Mouse (Mus musculus) gastrocnemius, postnatal 10 days (tissue): ENCODE data around the gene Appl2. TPM values are rescaled to one million over a fixed set of nuclear protein-coding genes. Genes with fewer than 3 reads are reported as not detected.

Experiments
- DNase-seq: peaks from one replicate; pipeline ENCODE4 v3.0.0; 2021; ENCODE audit warnings: mixed read lengths
- total RNA-seq, 2 experiments: library from RNA; stranded (reverse); gene quantifications; 2 replicates each; pipeline ENCODE4 v1.2.3; 2021

Appl2 gene
- total RNA-seq, 2 experiments from 2014 or later, result 21.0 to 29.5 TPM

DNA sequence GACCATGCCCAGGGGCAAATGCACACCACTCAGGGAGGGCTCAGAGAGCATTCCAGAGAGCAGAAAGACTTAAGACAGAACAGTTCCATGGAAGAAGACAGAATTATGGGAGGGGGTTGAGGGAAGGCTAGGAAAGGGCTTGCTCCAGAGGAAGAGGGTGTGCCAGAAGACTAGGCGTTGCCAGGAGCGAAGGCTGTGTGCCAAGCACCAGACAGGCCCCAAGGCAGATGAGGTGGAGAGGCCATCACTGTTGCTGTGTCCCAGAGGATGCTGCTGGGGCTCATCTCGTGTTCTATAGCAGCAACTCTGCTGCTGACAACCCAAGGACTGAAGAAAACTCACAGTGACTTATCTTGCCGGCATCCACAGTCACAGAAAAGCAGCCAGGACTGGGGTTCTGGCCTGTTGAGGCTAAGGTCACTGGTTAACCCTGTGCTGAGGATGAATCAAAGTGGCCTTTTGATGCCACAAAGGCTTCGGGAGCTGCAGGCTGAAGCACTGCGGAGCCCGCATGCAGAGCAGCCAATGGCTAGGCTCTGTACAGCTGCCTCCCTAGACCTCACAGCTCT, 15.6 kb downstream of the Appl2 start:
- no peak for DNase-seq

DNA sequence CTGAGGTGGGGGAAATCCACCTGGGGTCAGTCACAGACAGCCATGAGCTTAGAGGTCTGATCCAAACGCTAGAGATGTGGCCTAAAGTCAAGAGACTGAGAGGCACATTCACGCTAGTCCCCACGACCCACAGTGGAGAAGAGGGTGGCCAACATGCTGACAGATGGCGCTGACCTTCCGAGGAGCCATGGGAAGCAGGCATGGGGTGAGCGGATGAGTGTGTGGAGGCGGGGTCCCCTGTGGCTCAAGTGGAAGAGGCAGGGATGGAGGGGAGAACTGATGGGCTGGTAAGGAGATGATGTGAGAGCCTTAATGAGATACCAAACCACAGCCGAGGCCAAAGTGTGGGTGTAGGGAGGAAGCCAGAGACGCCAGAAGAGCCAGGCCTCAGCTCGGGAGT, 16.8 kb downstream of the Appl2 start:
- DNase-seq, result no peak

DNA sequence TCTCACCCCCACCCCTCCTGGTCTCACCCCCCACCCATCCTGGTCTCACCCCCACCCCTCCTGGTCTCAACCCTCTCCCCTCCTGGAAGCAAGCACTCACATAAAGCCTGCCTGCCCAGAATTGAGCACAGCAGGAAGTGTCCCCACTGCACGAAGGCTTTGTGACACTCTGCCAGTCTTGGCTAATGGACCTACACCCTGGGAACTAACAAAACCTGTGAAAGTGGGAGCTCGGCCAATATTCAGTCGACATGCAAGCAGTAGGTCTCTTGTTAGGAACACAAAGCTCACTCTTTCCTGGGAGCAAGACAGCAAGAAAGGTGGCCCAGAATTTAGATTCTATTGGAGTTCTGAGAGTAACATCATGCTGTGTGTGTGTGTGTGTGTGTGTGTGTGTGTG, 17.6 kb downstream of the Appl2 start:
- DNase-seq, result no peak

DNA sequence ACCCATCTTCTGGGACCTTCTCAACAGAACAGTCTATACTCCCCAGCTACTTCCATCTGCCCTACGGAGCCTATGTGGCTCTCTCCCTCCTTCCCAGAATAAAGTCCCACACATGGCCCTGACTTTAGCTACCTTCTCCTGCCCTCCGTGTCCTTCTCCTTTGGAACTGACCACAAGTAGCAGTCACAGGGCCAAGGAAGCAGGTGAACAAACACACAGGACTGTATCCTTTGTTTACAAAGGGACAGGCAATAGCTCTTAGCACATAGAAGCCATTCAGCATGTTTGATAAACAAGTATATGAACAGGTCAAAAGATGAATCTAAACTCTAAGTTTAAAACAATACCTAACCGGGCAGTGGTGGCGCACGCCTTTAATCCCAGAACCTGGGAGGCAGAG, 18.7 kb downstream of the Appl2 start:
- DNase-seq, result no peak

DNA sequence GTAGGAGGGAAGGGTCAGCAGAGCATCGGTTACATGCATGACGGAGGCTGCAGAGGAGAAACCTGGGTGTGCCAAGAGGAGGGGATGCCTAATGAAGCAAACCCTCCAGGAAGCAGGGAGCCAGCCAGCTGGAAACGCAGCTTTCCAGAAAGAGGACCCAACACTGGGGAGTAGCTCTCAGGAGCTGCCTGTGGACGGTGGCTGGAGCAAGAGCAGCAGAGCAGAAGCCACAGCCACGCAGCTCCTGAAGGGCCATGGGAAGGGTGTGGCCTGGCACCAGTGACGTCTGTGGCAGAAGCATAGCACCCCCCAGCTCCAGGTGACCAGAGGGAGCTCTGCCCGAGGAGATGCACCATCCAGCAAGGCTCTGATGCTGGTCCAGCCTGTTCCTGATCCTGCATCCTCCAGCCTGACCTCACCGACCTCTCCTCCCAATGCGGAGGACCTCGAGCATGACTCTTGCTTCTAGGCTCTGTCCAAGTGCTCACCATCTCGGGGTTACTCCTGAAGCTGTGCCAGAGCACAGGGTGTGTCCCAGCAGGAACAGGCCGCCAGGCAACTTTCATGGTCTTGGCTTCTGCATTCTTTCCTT, 19.3 kb downstream of the Appl2 start:
- DNase-seq, result no peak

DNA sequence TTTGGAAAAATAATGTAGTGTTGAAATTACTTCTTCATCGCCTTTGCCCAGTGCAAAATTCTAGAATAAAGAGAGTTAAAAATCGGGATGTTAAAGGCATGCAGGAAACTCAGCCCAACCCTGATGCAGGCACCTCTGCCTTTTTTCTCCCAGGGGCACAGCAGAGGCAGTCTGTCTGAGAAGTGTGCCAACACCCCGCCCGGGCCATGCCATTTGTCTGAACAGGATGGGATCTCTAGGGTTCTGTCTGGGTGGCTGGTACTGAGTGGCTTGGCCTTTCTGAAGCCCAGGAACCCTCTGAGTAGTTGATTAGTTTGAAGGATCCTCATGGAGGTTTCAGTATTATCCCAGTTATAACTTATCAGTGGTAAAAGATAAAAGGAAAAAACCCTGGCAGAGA, 20.3 kb downstream of the Appl2 start:
- DNase-seq, result no peak

DNA sequence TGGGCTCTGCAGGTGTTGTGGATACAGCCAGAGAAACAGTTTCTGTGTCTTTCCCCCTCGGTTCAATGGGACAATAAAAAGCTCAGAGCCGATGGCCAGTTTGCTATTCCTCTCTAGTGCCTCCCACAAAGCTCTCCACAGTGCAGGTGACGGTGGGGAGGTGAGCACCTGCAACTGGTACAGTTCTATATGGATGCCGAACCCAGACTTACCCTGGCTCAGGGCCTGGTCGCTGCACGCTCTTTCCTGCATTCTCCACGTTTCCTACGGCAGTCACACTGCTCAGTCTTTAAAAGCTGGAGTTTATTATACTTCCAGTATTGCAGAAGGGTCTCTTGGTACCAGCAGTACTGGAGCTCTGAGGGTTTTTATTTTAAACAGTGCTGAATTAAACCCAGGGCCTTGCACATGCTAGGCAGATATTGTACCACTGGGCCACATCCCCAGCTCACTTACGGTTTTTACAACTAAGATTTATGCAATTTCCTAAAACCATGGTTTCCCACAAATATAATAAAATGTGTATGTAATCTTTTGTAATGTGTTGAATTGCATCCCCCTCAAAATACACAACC, 21.3 kb downstream of the Appl2 start:
- no peak for DNase-seq

DNA sequence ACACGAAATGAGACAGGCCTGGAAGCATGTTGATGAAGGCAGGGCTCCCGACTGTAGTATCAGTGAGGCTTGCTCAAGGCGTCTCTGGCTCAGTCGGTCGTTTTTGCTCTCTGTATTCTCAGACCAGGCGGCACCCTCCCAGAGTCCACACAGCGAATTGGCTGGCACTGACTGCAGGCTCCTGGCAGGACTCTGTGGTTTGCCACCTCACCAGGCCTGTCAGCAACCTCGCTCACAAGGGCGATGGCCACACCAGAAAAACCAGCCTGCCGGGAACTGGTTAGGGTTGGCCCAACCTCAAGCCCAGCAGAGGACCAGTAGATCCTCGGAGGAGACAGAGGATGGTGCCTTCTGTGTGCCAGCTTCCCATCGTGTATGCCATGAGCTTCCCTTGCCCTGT, 23.7 kb downstream of the Appl2 start:
- DNase-seq, result no peak

DNA sequence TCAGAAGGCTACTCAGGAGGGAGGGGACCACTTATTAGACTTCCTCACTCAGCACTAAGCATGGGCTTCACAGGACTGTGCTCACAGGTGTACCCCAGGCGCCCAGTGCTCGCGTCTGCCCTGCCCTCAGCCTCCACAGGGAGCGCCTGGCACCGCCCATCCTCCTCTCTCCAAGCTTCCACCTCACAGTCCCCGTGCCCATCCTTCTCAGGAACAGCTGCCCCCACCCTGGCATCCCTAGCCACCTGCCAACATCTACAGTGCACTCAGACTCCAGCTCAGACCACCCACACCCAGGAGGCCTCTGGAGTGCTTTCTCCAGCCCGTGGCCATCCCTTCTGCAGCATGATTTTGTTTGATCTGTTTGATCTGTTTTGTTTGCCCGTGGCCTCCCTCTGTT, 24.5 kb downstream of the Appl2 start:
- no peak for DNase-seq

DNA sequence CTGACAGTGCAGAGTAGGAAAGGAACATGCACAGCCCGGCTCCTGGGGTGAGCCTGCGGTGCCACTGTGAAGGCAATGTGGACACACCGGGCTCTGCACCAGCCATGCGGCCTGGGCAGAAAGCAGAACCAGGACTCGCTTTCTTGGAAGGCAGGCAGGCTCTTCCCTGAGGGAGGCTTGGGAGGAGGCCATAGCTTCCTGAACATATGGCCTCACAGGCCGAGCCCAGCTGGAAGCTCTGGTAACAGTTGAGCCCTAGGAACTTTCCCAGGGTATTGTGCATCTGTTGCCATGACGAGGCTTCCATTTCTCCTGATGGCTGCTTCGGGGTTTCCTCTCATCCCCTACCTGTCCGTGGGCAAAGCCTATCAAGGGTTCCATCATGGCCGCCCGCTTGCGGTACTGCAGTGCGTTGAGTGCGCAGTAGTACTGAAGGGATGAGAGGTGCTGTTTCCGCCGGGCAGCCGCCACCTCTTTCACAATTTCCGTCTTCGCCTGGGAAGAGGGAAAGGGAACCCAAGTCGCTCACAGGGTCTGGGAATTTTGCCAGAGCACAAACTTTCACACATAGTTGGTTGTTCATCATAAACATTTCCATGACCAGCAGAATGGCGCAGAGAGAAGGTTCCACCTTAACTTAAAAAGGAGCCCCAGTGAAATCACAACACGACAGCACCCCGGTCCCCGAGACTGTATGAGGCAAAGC, 28.0 kb downstream of the Appl2 start:
- DNase-seq, result no peak

DNA sequence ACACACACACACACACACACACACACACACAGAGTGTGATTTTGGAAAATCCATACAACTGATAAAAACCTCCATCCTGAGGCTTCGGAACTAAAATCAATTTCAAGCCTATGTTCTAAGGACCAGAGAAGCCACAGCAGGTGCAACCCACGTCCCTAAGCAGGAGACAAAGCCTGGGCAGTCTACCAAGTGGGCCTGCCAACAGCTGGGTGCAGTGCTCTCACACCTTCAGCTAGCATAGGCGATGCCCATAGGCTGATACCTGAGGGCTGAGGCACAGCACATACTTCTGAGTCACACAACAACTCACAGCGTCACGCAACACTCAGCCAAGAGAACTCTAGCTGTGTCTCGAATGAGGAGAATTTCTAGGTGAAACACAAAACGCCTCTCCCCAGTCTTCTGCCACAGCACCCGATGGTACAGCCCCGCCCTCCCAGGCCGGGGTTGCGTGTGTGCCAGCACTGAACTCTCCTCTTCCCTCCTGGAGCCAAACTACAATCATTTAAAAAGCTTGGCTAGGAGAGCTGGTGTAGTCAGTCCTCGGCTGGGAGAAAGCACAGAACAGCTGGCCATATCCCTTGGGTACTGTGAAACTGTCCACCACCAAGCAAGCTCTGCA, 29.6 kb downstream of the Appl2 start:
- peak; percentile 50 for DNase-seq

DNA sequence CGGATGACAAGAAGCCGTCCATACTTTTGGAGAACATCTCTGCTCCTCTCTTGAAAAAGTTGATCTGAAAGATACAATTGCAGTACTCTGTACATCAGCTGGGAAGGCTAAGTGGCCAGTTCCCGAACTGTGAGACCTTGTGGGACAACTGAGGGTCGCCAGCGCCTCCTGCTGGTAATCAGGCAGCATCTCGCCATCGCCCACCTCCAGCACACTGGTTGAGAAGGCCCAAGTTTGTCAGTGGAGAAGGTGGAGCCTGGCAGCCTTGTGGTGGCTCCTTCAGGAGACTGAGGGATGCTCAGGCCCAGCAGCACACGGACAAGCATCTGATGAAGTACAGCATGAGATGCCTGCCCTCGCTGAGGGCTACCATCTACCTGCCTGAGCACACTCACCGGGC, 31.2 kb downstream of the Appl2 start:
- peak; percentile 57 for DNase-seq

DNA sequence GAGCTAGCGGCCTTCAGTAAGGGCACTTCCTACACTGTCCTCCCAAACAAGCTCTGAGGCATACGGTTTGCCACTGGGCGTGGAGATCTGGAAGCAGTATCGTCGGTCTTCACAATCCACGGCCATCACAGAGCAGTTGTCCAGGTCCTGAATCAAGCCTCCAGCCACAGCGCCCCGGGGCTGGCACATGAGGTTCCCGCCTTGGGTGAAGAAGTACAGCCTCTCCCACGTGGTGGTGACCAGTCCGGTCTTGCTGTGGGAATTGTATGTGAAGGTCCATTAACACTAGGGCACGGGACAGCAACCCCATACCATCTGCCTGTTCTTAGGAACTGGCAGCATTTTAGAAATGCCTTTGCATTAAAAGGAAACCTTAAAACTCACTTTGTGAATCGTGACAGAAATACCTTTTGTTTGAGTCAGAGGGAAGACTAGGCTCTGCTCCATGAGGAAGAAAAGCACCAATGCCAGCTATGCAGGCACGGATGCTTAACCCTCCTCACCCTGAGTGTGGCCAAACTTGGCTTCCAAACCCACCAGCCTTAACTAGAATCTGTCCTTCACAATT, 35.8 kb downstream of the Appl2 start:
- DNase-seq, result no peak

DNA sequence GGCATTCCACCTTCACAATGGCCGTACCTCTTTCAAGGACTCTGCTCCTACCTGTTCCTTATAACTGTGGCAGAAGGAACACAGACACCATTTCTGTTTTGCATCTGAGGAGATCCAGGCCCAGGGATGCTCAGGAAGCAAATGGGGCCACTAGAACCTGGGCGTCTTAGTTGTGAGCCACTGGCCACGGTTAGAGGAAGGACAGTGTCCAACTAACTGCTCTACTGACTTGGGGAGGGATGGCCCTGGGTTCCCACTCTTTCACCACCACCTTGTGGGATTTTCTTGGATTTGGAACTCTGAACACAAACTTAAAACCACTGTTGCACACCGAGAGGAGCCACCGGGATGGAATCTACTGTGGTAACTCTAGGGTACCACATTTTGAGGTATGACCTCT, 36.7 kb downstream of the Appl2 start:
- DNase-seq, result no peak

DNA sequence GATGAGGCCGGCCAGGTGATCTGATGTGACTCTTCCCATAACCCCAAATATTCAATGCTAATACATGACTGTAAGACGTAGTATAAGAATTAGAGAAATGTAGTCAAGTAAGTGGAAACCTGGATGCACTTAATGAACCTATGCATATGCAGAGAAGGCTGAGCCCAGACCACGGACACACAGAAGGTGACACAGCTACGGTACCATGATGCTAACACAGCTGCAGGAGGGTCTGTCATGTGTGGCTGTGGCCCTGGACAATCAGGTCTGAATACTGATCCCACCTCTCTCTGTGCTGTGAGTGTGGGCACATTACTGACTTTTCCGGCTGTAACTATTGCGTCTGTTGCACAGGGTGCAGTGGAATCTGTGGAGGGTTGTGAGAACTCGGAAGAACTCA, 38.0 kb downstream of the Appl2 start:
- DNase-seq, result no peak

DNA sequence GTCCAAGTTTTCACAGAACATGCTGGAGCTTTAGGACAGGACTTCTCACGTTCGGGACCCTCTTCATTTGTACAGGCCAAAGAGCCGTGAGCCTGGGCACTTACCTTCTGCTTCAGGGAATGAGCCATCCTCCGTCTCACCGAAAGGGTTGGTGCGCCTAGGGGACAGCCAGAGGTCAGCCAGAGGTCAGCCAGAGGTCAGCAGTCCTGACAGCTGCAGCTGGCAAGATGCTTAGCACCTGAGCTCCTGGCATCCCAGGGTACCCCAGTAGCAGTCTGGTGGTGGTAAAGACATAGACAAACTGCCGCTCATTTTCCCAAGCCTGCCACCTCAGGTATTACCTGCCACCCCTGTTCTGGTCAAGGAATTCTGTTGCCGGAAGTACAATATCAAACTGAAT, 39.9 kb downstream of the Appl2 start:
- no peak for DNase-seq

DNA sequence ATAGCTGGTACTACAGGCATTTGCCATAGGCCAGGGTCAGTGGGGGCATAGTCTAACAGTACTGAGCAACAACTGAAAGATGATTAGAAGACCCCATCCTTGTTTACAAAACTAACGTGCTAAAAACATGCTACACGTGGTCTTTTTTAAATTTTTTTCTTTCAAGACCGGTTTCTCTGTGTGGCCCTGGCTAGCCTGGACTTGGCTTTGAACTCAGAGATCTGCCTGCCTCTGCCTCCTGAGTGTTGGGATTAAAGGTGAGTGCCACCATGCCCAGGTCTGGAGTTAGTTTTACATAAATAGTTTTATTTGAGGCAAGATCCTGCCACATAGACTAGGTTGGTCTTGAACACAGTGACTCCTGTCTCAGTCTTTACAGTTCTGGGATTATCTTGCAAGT, 41.4 kb downstream of the Appl2 start:
- DNase-seq, result no peak

DNA sequence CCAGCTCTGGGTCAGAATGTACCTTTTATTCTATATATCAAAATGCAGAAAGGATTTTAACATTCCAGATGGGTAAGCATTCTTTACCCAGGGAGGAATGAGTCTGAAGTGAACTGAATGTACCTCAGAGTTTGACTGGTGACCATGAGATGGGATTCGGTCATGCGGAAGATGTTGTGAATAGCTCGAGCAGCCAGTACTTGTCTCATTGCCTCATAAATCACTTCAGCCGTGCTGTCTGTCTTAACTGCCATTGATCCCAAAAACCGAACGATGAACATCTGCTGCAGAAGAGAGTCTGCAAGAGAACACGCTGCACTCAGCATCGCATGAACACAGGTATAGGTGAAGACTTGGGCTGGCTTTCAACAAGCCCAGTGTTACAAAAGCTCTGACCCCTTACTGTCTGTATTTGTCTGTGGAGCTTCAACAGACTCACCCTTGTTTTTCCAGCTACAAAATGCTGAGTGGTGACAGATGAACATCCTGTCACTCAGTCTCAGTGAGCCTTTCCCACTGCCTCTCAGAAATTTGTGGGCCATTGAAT, 42.8 kb downstream of the Appl2 start:
- no peak for DNase-seq

DNA sequence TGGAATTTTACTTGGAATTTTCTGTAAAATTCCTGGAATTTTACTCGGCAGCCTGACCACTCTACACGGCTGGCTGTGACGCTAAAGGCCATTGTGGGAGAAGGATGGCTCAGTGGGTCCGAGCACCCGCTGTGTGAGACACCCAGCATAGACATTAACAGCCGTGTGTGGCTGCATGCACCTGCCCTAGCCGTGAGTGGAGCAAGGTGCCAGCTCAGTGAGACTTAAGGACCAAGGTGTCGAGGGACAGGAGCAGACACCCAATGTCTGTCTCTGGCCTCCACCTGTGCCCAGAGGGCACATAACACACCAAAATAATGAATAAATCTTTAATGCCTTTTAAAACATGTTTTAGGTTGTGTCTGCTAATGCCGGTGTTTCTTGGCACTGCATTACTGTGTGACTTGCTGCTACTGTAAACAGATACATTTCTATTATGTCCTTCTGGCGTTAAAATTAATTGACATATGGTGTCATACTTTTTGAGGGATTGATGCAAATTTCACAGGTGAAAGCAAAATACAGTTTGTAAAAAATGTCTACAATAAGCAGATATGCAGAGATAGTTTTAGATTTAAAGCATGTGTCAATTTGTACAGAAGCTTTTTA, 44.5 kb downstream of the Appl2 start:
- no peak for DNase-seq

DNA sequence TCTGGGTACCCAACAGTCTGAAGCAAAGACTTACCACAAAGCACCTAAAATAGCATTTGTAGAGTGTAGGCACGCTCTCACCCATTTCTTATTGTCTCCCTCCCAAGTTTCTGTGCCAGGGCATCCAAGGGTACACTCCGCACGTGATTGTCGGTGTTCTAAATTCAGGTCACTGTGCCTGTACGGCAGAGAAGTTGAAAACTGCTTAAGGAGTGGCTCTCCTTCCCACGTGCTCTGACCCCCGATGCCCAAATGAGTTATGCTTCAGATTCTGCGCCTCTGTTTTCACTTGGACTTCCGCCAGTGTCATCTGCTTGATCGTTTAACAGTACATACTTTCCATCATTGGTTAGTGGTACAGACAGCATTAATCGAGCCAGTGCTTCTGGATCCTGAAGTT, 47.9 kb downstream of the Appl2 start:
- peak; percentile 14 for DNase-seq

DNA sequence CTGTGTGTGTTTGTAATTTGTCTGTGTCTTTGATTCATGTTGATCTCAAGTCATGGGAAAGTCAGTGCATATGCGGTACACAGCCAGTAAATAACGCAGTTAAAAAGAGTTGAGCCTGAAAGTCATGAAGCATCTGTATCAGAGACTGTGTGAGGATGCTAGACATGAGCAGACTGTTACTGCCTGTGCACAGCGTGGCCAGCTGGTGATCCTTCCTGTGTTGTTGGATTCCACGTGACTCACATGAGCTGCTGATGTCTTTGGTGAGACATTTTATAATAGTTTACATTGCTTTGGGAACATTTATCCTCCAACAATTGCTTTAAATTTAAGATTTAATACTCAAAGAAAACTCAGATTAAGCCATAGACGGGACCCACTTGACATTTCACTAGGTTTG, 54.0 kb downstream of the Appl2 start:
- no peak for DNase-seq

DNA sequence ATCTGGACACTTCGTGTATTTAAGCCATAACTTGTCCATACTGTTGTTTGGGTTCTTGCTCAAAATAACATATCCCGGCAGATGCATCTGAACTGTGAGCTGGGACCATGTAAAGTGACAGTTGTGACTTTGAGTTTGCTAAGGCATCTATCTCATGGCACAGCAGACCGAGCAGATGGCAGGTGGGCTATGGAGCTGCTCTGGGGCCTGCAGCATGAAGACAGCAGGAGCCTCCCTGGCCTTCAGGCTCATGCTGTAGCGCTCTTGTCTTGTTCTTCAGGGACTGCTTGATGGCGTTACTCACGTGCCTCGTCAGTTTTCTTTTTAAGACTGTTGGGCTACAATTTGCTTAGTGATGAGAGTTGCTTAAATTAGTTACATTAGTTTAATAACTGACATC, 55.9 kb downstream of the Appl2 start:
- DNase-seq, result no peak
